Mouse (Mus musculus): ENCODE data around the gene Krtap9-1.
A peak's percentile ranks its signal among the peaks of the same experiment; 100 is the strongest.
"Not testable (repeated sequence)": the region's sequence is repeated elsewhere in the genome, so short reads cannot be mapped to it uniquely, and the experiment has no call there.

Krtap9-1 gene

DNA sequence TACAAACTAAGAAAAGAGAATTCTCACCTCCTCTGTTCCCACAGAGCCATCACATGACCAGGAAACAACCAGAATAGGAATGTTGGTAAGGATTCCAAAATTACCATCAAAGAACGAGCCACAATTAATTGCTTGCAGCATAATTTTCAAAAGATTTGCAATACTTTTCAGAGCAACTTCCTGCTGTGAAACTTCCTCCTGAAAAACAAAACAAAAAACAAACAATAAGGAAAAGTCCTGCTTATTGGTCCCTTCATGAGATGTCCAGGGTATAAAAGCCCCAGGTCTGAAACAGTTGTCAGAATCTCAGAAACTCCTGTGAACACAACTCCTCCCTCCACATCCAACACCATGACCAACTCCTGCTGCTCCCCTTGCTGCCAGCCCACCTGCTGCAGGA lies at the start of gene Krtap9-1:
TSS of gene Krtap9-1 (plus strand) at position 301 of the 400 bp plus-strand sequence.
- DNase-seq (ENCODE audit: low read depth, low spot score) = not testable (repeated sequence)

DNA sequence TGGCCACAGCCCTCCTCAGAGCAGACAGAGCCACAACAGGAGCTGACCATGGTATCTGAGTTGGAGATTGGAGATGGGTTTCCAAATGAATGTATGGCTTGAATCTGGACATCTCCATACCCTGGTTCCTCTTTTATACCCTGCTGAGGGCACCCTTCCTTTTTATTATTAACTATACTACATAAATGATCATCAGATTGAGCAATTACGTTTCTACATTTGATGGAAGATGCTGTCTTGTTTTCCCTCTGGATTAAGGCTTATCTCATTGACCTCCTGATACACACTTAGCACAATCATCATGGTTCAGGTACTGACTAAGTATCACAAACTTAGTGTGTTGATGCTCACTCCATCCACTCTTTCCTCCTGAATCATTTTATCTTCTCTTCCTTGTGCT lies 35.2 kb upstream of the Krtap9-1 start, which contains the start of gene 2300003K06Rik:
TSS of gene 2300003K06Rik (minus strand) at position 101 of the 400 bp plus-strand sequence.
- DNase-seq (ENCODE audit: low read depth, low spot score) = no peak

DNA sequence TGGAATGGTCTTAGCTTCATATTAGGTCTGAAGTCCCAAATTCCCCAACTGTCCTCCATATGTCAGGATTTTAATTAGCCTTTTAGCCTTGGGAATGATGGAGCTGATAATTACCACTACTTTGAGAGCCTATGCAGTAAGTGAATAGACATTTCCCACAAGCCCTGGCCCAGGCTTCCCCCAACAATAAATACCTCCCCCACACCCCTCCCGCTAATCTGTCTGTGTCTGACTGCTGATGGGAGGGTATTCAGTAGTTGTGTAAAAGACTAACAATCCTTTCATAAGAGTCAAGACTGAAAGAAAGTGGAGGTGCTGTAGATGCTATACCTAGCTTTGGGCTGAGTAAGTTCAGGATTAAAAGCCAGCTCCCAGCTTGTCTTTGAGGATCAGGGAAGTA lies 31.0 kb upstream of the Krtap9-1 start:
- DNase-seq (ENCODE audit: low read depth, low spot score) = no peak

GRCm38 (mm10) chr11:99846746-99847145 lies 26.4 kb upstream of the Krtap9-1 start:
- no peak for DNase-seq (ENCODE audit: low read depth, low spot score)

- DNase-seq (ENCODE audit: low read depth, low spot score) = no peak
These were observed 21.7 kb upstream of the Krtap9-1 start, which contains the start of gene Krtap4-16 for GRCm38 (mm10) chr11:99851508-99851907. Gene Krtap4-16, minus strand, starts transcription at chr11:99851608.

- DNase-seq (ENCODE audit: low read depth, low spot score) = peak; percentile 18
These were observed 19.1 kb upstream of the Krtap9-1 start for GRCm38 (mm10) chr11:99854121-99854520.

- DNase-seq (ENCODE audit: low read depth, low spot score) = no peak
These were observed 15.6 kb upstream of the Krtap9-1 start, which contains the start of gene Gm11568 for GRCm38 (mm10) chr11:99857617-99858016. Gene Gm11568, plus strand, starts transcription at chr11:99857917.

- DNase-seq (ENCODE audit: low read depth, low spot score) = no peak
These were observed 14.4 kb upstream of the Krtap9-1 start for GRCm38 (mm10) chr11:99858761-99859160.

DNA sequence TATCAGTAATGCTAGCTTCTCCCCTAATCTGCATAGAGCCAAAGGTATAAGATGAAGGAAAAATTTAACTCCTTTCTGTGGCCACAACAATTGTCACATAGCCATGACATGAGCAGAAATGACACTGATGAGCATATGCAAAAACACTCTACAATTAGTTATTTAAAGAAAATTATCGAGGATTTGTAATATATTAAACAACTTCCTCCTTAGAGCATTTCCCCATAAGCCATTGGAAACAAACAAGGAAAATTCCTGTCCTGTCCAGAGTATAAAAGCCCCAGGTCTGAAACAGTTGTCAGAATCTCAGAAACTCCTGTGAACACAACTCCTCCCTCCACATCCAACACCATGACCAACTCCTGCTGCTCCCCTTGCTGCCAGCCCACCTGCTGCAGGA lies 9.0 kb upstream of the Krtap9-1 start, which contains the start of gene Gm11559:
TSS of gene Gm11559 (plus strand) at position 301 of the 400 bp plus-strand sequence.
- DNase-seq (ENCODE audit: low read depth, low spot score) = not testable (repeated sequence)

DNA sequence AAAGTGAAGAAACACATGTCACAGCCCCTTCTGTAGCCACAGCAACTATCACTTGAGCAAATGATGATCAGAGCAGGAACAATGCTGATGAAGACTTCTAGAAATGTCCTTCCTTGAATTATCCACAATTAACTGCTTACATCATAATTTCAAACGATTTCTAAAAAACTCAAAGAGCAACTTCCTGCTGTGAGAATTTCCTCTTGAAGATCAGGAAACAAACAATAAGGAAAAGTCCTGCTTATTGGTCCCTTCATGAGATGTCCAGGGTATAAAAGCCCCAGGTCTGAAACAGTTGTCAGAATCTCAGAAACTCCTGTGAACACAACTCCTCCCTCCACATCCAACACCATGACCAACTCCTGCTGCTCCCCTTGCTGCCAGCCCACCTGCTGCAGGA lies 5.7 kb downstream of the Krtap9-1 start, which contains the start of gene Gm11567:
TSS of gene Gm11567 (plus strand) at position 301 of the 400 bp plus-strand sequence.
- not testable (repeated sequence) for DNase-seq (ENCODE audit: low read depth, low spot score)

DNA sequence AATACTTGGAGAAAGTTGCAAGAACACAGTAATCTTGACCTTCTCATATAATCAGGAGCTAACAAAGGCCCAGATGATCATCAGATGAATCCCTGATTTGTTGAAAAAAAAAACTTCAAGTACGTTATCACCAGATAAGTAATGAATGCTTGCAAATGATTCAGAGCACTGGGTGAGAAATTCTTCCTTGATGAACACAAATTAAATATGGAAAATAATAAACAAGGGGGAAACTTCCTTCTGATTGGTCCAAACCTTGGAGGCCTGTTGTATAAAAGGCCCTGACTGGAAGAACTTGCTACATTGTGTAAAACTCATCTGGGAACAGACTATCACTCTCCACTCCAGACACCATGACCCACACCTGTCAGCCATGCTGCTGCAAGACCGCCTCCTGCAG lies 34.4 kb downstream of the Krtap9-1 start, which contains the start of gene Krtap31-1:
TSS of gene Krtap31-1 (plus strand) at position 301 of the 400 bp plus-strand sequence.
- no peak for DNase-seq (ENCODE audit: low read depth, low spot score)

DNA sequence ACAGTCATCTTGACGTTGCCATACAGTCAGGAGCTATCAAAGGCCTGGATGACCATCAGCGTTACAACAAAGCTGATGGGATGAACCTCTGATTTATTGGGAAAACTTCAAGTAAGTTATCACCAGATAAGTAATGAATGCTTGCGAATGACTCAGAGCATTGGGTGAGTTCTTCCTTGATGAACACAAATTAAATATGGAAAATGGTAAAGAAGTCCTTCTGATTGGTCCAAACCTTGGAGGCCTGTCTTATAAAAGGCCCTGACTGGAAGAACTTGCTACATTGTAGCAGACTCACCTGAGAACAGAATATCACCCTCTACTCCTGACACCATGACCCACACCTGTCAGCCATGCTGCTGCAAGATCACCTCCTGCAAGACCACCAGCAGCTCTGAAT lies 41.3 kb downstream of the Krtap9-1 start, which contains the start of gene Gm11565:
TSS of gene Gm11565 (plus strand) at position 301 of the 400 bp plus-strand sequence.
- no peak for DNase-seq (ENCODE audit: low read depth, low spot score)
